Mouse (Mus musculus) layer of hippocampus, postnatal 25 days (tissue): Measurements from ENCODE around the gene Gjc2. TPM values are rescaled to one million over a fixed set of nuclear protein-coding genes. Genes with fewer than 3 reads are reported as not detected.

Experiments
- DNase-seq, 2 experiments: peaks; one replicate each; pipeline ENCODE4 v3.0.0; 2022; ENCODE audit warnings: mixed read lengths in 2 of 2, low spot score in 1 of 2; ENCODE audit errors: extremely low spot score in 1 of 2
- total RNA-seq, 2 experiments: library from RNA; stranded (reverse); gene quantifications; 2 replicates each; pipeline ENCODE4 v1.2.3; 2021

The Gjc2 gene
- total RNA-seq, 2 experiments from 2014 or later, result 20.7 to 23.4 TPM

DNA sequence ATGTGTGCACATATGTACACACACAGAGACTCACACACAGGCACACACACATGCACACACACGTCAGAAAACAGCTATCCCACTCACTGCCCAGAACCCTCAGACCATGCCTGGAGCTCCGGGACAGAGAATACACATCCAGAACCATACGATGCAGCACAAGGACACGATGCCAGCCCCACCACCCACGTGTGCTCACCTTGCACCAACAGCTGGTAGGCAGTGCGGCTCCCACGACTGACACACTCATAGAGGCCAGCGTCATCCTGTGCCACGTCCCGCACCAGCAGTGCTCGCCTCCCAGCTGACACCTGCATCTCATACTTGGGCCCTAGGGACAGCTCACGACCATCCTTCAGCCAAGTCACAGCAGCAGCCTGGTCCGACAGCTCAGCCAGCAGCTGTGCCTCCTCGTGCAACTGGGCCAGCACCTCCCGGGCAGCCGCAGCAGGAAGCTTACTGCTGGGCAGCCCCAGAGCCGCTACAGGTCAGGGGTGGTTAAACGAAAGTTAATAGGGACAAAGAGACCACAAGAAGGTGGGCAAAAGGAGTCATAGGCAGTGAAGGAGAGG, 51.6 kb downstream of the Gjc2 start:
- no peak for DNase-seq

DNA sequence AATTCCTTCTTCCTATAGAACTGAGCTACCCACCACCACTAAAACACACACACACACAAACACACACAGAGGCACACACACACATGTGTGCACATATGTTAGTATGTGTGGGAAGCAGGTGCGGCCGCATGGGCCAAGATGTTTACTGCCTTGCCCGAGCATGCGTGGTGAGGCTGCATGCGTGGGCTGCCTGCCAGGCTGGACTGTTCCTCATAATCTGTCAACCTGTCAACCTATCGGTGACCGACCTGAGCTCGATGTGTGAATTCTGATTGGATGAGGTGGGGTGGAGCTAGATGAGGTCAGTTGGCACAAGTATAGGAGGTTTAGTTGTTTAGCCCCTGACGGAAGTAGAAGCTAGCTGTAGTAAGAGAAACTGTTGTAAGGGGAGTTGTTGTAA, 52.2 kb downstream of the Gjc2 start:
- no peak for DNase-seq

Other genes starting within 250 kb of the Gjc2 start
- 100 to 1,000 TPM; 505 to 581 TPM for gene Rnf187, start 244.3 kb downstream of the Gjc2 start, total RNA-seq
- 100 to 1,000 TPM in 1 of 2 experiments, 10 to 100 TPM in 1; 99.0 to 107 TPM for gene Hist3h2ba, start 234.3 kb downstream of the Gjc2 start, total RNA-seq
- gene Hist3h2a, start 228.5 kb downstream of the Gjc2 start, total RNA-seq, result 10 to 100 TPM; 66.0 to 73.9 TPM
- gene Trim17, start 228.5 kb downstream of the Gjc2 start, total RNA-seq, result 1 to 10 TPM; 5.3 to 5.5 TPM
- gene Trim11, start 205.1 kb downstream of the Gjc2 start, total RNA-seq, result 10 to 100 TPM; 26.2 to 29.7 TPM
- 1 to 10 TPM; 1.5 to 2.2 TPM for gene Obscn, start 46.8 kb downstream of the Gjc2 start, total RNA-seq
- gene Iba57, start 19.5 kb downstream of the Gjc2 start, total RNA-seq, result 1 to 10 TPM; 7.8 to 9.4 TPM
- 100 to 1,000 TPM; 138 to 146 TPM for gene Guk1, start 9.0 kb upstream of the Gjc2 start, total RNA-seq
- gene Mrpl55, start 19.3 kb upstream of the Gjc2 start, total RNA-seq, result 10 to 100 TPM; 35.7 to 40.0 TPM
- 10 to 100 TPM; 22.5 to 24.3 TPM for gene 2310033P09Rik, start 25.1 kb upstream of the Gjc2 start, total RNA-seq
- gene Arf1, start 45.1 kb upstream of the Gjc2 start, total RNA-seq, result 100 to 1,000 TPM; 521 to 565 TPM
- gene Wnt3a, start 107.5 kb upstream of the Gjc2 start, total RNA-seq, result under 1 TPM in 1 of 2 experiments, not detected in 1; 0.10 TPM
- gene Wnt9a, start 123.7 kb upstream of the Gjc2 start, total RNA-seq, result 1 to 10 TPM; 3.6 to 6.6 TPM
- not detected for gene Prss38, start 192.4 kb upstream of the Gjc2 start, total RNA-seq